ENCODE assay signal across 21 mouse cellular contexts in the genomic region with DNA sequence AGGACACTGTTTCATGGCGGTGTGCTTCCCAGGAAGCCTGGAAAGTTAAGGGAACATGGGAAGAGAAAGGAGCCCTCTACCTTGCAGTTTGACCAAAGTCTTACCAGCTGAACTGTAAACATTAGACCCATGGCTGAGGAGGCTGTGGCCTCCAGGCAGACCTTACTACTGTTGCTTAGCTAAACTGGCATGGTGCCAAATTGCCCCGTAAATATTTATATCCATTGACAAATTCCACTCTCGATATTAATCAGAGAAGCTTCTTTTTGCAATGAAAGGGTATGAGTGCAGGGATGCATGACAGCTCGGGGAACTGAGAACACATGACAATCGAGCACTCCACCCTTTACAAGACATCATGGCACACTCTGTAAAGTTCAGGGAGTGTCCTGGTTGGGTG.
"Had no signal": no experiment of that assay in that cellular context is flagged by ENCODE, and none has a peak within 500 bp of the region (broad histone marks: within the 10 kb centered on the region; RNA-seq: fewer than 3 reads in every experiment).

No protein-coding gene starts in this region.

- H3K4me2 ChIP-seq: heart, embryonic 12.5 days; hindbrain, embryonic 13.5 days; hindbrain, embryonic 15.5 days; limb, embryonic 13.5 days; limb, embryonic 15.5 days had no signal

- H3K4me3 ChIP-seq: gastrocnemius, adult 2 months; heart, embryonic 10.5 days; heart, embryonic 12.5 days; hindbrain, embryonic 13.5 days; hindbrain, embryonic 15.5 days; limb, embryonic 13.5 days; limb, embryonic 15.5 days had no signal

- H3K4me1 ChIP-seq: heart, embryonic 10.5 days; hindbrain, embryonic 13.5 days; hindbrain, embryonic 15.5 days; limb, embryonic 13.5 days; limb, embryonic 15.5 days had no signal

- H3K9me3 ChIP-seq: heart, embryonic 12.5 days; hindbrain, embryonic 13.5 days; hindbrain, embryonic 15.5 days; limb, embryonic 13.5 days; limb, embryonic 15.5 days had no signal

- H3K36me3 ChIP-seq: heart, embryonic 10.5 days; heart, embryonic 12.5 days; hindbrain, embryonic 13.5 days; hindbrain, embryonic 15.5 days; limb, embryonic 13.5 days; limb, embryonic 15.5 days had no signal

- ATAC-seq: hindbrain, postnatal 0 days; intestine, embryonic 16.5 days had no signal

- H3K9ac ChIP-seq: heart, embryonic 12.5 days; hindbrain, embryonic 13.5 days; hindbrain, embryonic 15.5 days; limb, embryonic 13.5 days; limb, embryonic 15.5 days had no signal

- DNase-seq: gastrocnemius, adult 2 months; gastrocnemius, postnatal 10 days; gastrocnemius, postnatal 25 days; heart, adult 18-20 months; heart, postnatal 10 days; kidney, adult 11 months; kidney, adult 2 months; kidney, adult 9 months; kidney, postnatal 14 days; kidney, postnatal 36 days; layer of hippocampus, adult 9-11 months; layer of hippocampus, postnatal 36 days; left cerebral cortex, postnatal 4 days had no signal

- H3K27me3 ChIP-seq: heart, embryonic 12.5 days; hindbrain, embryonic 13.5 days; hindbrain, embryonic 15.5 days; limb, embryonic 13.5 days; limb, embryonic 15.5 days had no signal

- H3K27ac ChIP-seq: gastrocnemius, adult 2 months; heart, embryonic 10.5 days; hindbrain, embryonic 13.5 days; hindbrain, embryonic 15.5 days; hindbrain, postnatal 0 days; limb, embryonic 13.5 days; limb, embryonic 15.5 days had no signal
